Mouse (Mus musculus): ENCODE data around the gene Arl5c. TPM values are rescaled to one million over a fixed set of nuclear protein-coding genes. Genes with fewer than 3 reads are reported as not detected.

Arl5c gene
- polyA plus RNA-seq, 2 experiments = 2.4 to 6.1 TPM

DNA sequence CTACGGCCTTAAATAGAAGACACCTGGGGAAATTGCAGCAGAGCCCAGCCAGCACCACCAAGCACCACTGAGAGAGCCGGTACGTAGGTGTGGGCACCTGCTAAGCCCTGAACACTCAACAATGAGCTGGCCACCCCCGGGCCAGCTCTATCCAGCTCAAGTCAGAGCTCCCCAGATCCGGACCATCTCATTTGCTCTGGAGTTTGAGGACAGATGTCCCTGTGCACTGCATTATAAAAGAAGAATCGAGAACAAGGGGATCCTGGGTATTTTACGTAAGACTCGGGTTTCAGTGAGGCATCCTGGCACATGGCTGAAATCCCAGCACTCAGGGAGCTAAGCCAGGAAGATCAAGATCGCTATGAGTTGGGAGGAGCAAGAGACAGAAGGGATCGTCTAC, 51.0 kb downstream of the Arl5c start:
- 65% methylated on average over 10 of the region's 10 CpGs for WGBS
- DNase-seq (ENCODE audit: low spot score) (no peak), ATAC-seq (ENCODE audit: low FRiP score, low read depth) (no peak)
- TF ChIP-seq POLR2A (IDR thresholded peaks at IDR 0.05; ENCODE audit: borderline replicate concordance, extremely low read depth, insufficient read depth, insufficient read length) = no peak
- Histone ChIP-seq H3K36me3 (ENCODE audit: control insufficient read depth, insufficient read depth, low read length) (no peaks in the 10 kb centered on the region), H3K27me3 (ENCODE audit: control insufficient read depth, insufficient read depth, low read length) (no peaks in the 10 kb centered on the region), H3K9me3 (ENCODE audit: control insufficient read depth, low read length) (no peaks in the 10 kb centered on the region), H3K27ac (replicated peaks; ENCODE audit: low read depth, low read length) (no peak overlapping the region), H3K4me2 (replicated peaks; ENCODE audit: low read depth, low read length, severe bottlenecking) (no peak overlapping the region), H3K4me3 (replicated peaks; ENCODE audit: low read length) (no peak overlapping the region), H3K9ac (ENCODE audit: low read depth, low read length, severe bottlenecking) (no peak overlapping the region), H3K4me1 (ENCODE audit: control insufficient read depth, insufficient read depth, low read length) (no peaks in the 10 kb centered on the region)

DNA sequence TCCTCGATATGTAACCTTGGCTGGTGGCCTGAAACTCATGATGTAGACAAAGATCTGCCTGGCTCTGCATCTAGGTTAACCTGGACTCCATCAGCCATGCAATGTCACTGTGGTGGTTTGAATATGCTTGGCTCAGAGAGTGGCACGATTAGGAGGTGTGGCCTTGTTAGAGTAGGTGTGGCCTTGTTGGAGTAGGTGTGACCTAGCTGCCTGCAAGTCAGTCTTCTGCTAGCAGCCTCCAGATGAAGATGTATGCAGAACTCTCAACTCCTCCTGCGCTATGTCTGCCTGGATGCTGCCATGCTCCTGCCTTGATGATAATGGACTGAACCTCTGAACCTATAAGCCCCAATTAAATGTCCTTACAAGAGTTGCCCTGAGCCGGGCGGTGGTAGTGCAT, 52.7 kb downstream of the Arl5c start:
- no peak for ATAC-seq (ENCODE audit: low FRiP score, low read depth)

DNA sequence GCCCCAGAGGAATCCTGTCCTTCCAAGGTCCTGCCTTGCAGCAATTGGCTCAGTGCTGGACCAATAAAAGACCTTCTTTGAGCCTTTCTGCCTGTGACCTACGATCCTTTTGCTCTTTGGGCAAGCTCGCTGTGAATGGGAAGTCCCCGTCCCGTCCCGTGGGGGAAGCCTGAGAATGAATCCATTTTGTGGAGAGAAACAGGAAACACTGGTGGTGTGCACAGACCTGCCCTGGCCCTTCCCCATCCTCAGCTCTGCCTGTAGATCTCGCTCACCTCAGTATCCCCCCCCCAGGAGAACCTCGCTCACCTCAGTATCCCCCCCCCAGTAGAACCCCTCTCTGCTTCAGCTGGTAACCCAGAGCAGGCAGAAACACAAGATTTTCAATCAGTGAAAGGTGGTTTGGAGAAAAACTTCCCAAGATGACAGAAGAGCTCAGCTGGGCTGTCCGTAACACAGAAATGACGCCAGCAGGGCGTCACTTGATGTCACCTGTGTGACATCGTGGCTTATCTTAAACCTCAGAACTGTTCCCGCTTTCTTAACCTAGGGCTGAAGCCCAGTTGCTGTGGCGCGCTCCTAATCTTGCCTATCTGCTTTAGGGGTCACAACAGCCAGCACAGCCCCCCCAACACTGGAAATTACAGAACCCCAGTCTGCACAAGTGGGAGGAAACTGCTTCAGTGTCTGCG, 53.4 kb downstream of the Arl5c start:
- Histone ChIP-seq H3K27me3 (ENCODE audit: control insufficient read depth, insufficient read depth, low read length) (no peaks in the 10 kb centered on the region), H3K9ac (ENCODE audit: low read depth, low read length, severe bottlenecking) (no peak overlapping the region), H3K9me3 (ENCODE audit: control insufficient read depth, low read length) (no peaks in the 10 kb centered on the region), H3K36me3 (ENCODE audit: control insufficient read depth, insufficient read depth, low read length) (no peaks in the 10 kb centered on the region), H3K4me1 (ENCODE audit: control insufficient read depth, insufficient read depth, low read length) (no peaks in the 10 kb centered on the region), H3K27ac (replicated peaks; ENCODE audit: low read depth, low read length) (no peak overlapping the region), H3K4me3 (replicated peaks; ENCODE audit: low read length) (no peak overlapping the region), H3K4me2 (replicated peaks; ENCODE audit: low read depth, low read length, severe bottlenecking) (no peak overlapping the region)
- ATAC-seq (ENCODE audit: low FRiP score, low read depth) (no peak), DNase-seq (ENCODE audit: low spot score) (no peak)
- 75% methylated on average over 15 of the region's 15 CpGs for WGBS
- no peak for TF ChIP-seq POLR2A (IDR thresholded peaks at IDR 0.05; ENCODE audit: borderline replicate concordance, extremely low read depth, insufficient read depth, insufficient read length)

More for the DNA sequence above, 52.7 kb downstream of the Arl5c start:
- WGBS = 79% methylated on average over 5 of the region's 5 CpGs
- Histone ChIP-seq H3K9me3 (ENCODE audit: control insufficient read depth, low read length) (no peaks in the 10 kb centered on the region), H3K4me2 (replicated peaks; ENCODE audit: low read depth, low read length, severe bottlenecking) (no peak overlapping the region), H3K4me3 (replicated peaks; ENCODE audit: low read length) (no peak overlapping the region), H3K9ac (ENCODE audit: low read depth, low read length, severe bottlenecking) (no peak overlapping the region), H3K36me3 (ENCODE audit: control insufficient read depth, insufficient read depth, low read length) (no peaks in the 10 kb centered on the region), H3K27ac (replicated peaks; ENCODE audit: low read depth, low read length) (no peak overlapping the region), H3K4me1 (ENCODE audit: control insufficient read depth, insufficient read depth, low read length) (no peaks in the 10 kb centered on the region), H3K27me3 (ENCODE audit: control insufficient read depth, insufficient read depth, low read length) (no peaks in the 10 kb centered on the region)
- TF ChIP-seq POLR2A (IDR thresholded peaks at IDR 0.05; ENCODE audit: borderline replicate concordance, extremely low read depth, insufficient read depth, insufficient read length) = no peak
- no peak for DNase-seq (ENCODE audit: low spot score)

Small RNAs within 50 kb of the gene (microRNA-seq; reads per million reads assigned to microRNA genes)
- gene Gm22461 (not detected), gene Gm27597 (not detected)

Other genes with a start within 250 kb of the Arl5c start
- gene Cwc25, start 229.6 kb downstream of the Arl5c start, polyA plus RNA-seq (2012; rRNA removed) = 20.6 and 22.0 TPM in 2 replicates
- 11.6 and 11.7 TPM in 2 replicates for gene Cwc25, start 229.6 kb downstream of the Arl5c start, polyA plus RNA-seq (2014; fragmentation: Nextera tagmentation; extraction: Ambion mirVana)
- 0.34 TPM in 1 of 2 replicates, not detected in the other for gene 1700001P01Rik, start 220.3 kb downstream of the Arl5c start, polyA plus RNA-seq (2012; rRNA removed)
- gene 1700001P01Rik, start 220.3 kb downstream of the Arl5c start, polyA plus RNA-seq (2014; fragmentation: Nextera tagmentation; extraction: Ambion mirVana) = 0.35 TPM in 1 of 2 replicates, not detected in the other
- 456 and 903 TPM in 2 replicates for gene Rpl23, start 213.7 kb downstream of the Arl5c start, polyA plus RNA-seq (2012; rRNA removed)
- 730 and 764 TPM in 2 replicates for gene Rpl23, start 213.7 kb downstream of the Arl5c start, polyA plus RNA-seq (2014; fragmentation: Nextera tagmentation; extraction: Ambion mirVana)
- gene Lasp1, start 197.2 kb downstream of the Arl5c start, polyA plus RNA-seq (2012; rRNA removed) = 105 and 120 TPM in 2 replicates
- 95.7 and 103 TPM in 2 replicates for gene Lasp1, start 197.2 kb downstream of the Arl5c start, polyA plus RNA-seq (2014; fragmentation: Nextera tagmentation; extraction: Ambion mirVana)
- gene B230217C12Rik, start 155.4 kb downstream of the Arl5c start, polyA plus RNA-seq (2012; rRNA removed) = 12.4 and 13.3 TPM in 2 replicates
- 5.3 and 7.2 TPM in 2 replicates for gene B230217C12Rik, start 155.4 kb downstream of the Arl5c start, polyA plus RNA-seq (2014; fragmentation: Nextera tagmentation; extraction: Ambion mirVana)
- 0.58 and 1.0 TPM in 2 replicates for gene Fbxo47, start 112.0 kb downstream of the Arl5c start, polyA plus RNA-seq (2012; rRNA removed)
- gene Fbxo47, start 112.0 kb downstream of the Arl5c start, polyA plus RNA-seq (2014; fragmentation: Nextera tagmentation; extraction: Ambion mirVana) = 0.22 and 0.82 TPM in 2 replicates
- 1.0 and 1.1 TPM in 2 replicates for gene Plxdc1, start 9.7 kb downstream of the Arl5c start, polyA plus RNA-seq (2012; rRNA removed)
- gene Plxdc1, start 9.7 kb downstream of the Arl5c start, polyA plus RNA-seq (2014; fragmentation: Nextera tagmentation; extraction: Ambion mirVana) = 1.1 and 1.7 TPM in 2 replicates
- gene Cacnb1, start 26.9 kb upstream of the Arl5c start, polyA plus RNA-seq (2012; rRNA removed) = 51.4 and 54.1 TPM in 2 replicates
- 20.9 and 21.5 TPM in 2 replicates for gene Cacnb1, start 26.9 kb upstream of the Arl5c start, polyA plus RNA-seq (2014; fragmentation: Nextera tagmentation; extraction: Ambion mirVana)
- 1,201 and 1,869 TPM in 2 replicates for gene Rpl19, start 30.5 kb upstream of the Arl5c start, polyA plus RNA-seq (2012; rRNA removed)
- gene Rpl19, start 30.5 kb upstream of the Arl5c start, polyA plus RNA-seq (2014; fragmentation: Nextera tagmentation; extraction: Ambion mirVana) = 1,151 and 1,199 TPM in 2 replicates
- 1.4 and 1.6 TPM in 2 replicates for gene Stac2, start 57.3 kb upstream of the Arl5c start, polyA plus RNA-seq (2012; rRNA removed)
- 0.70 and 1.0 TPM in 2 replicates for gene Stac2, start 57.3 kb upstream of the Arl5c start, polyA plus RNA-seq (2014; fragmentation: Nextera tagmentation; extraction: Ambion mirVana)
- 18.4 and 22.5 TPM in 2 replicates for gene Fbxl20, start 154.2 kb upstream of the Arl5c start, polyA plus RNA-seq (2012; rRNA removed)
- gene Fbxl20, start 154.2 kb upstream of the Arl5c start, polyA plus RNA-seq (2014; fragmentation: Nextera tagmentation; extraction: Ambion mirVana) = 17.8 and 18.4 TPM in 2 replicates
- 27.9 and 28.5 TPM in 2 replicates for gene Med1, start 197.1 kb upstream of the Arl5c start, polyA plus RNA-seq (2012; rRNA removed)
- gene Med1, start 197.1 kb upstream of the Arl5c start, polyA plus RNA-seq (2014; fragmentation: Nextera tagmentation; extraction: Ambion mirVana) = 51.3 and 59.4 TPM in 2 replicates
- gene Cdk12, start 206.9 kb upstream of the Arl5c start, polyA plus RNA-seq (2012; rRNA removed) = 25.7 and 27.0 TPM in 2 replicates
- 13.6 and 14.5 TPM in 2 replicates for gene Cdk12, start 206.9 kb upstream of the Arl5c start, polyA plus RNA-seq (2014; fragmentation: Nextera tagmentation; extraction: Ambion mirVana)